ENCODE assay signal across 8 mouse cellular contexts in the genomic region with DNA sequence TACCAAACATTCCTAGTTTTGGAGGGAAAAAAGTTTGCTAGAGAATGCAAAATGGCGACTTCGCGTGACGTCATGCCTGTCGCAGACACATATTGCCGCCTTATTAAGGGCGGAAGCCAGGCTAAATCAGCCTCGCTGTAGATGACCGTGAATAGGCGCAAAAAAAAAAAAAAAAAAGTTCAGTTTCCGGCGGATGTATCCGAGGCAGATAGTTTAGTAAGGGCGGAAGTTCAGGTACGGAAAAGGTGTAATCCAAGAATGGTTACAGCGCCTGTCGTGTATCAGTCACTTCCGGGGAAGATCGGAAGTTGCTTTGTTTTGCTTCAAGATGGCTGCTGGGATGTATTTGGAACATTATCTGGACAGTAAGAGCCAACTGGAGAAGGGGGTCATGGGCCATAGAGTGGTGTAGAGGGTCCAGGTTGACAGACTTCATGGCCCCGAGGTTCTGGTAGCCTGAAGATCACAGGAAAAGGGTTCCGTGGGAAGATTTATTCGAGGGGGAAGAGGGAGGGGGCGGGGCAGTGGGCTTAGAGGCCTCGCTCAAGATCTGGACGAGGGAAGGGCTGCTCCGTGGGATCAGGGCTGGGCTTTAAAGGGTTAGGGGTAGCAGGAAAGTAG. TPM values are rescaled to one million over a fixed set of nuclear protein-coding genes. Genes with fewer than 3 reads are reported as not detected.
DNase-seq lines count a peak whose midpoint lies in the region; ATAC-seq and TF ChIP-seq lines count a peak whose summit lies in the region.

Gene Ing4, plus strand, starts transcription at position 228 of the 621 bp plus-strand sequence.

- H3K9ac ChIP-seq in hindbrain, postnatal 0 days (replicated peaks; ENCODE audit: low read length) = peak within 1 kb of the TSS; percentile 60

- H3K4me2 ChIP-seq in hindbrain, postnatal 0 days (ENCODE audit: low read depth, low read length) = peak within 1 kb of the TSS; percentile 90

- peak; percentile 98 for DNase-seq in ZHBTc4 (ENCODE audit: low read depth, low spot score)
- DNase-seq in gastrocnemius, adult 2 months = peak; percentile 93
- peak; percentile 99 for DNase-seq in hindbrain, postnatal 0 days (ENCODE audit: low spot score)
- peak; percentile 84 to 89 for DNase-seq in left cerebral cortex, adult 2 months (ENCODE audit: extremely low spot score in 1 of 2, low spot score in 2 of 2)
- peak; percentile 87 to 94 for DNase-seq in right cerebral cortex, adult 2 months (ENCODE audit: low spot score in 2 of 2)
- peak; percentile 94 for DNase-seq in urinary bladder, postnatal 14 days (ENCODE audit: low spot score)

- intact Hi-C loops in gastrocnemius, adult 2 months (cut with DNase I) = loop anchor here (1.0 to 5.0 kb wide), 3 partner anchors 31 to 327 kb away; partner anchors contain the start of genes Cops7a, Emg1 and Phb2
- intact Hi-C loops in left cerebral cortex, adult 2 months (cut with DNase I) = loop anchor here (1.0 to 2.0 kb wide), 3 partner anchors 30 to 327 kb away; partner anchors contain the start of genes Cops7a, Emg1, Phb2 and Zfp384

- 0 out of 2 replicates have a peak, but pooled peaks cover 5% of the 10 kb centered on the region for H3K4me1 ChIP-seq in hindbrain, postnatal 0 days (ENCODE audit: insufficient read depth, low read length)

- H3K36me3 ChIP-seq in hindbrain, postnatal 0 days (ENCODE audit: insufficient read depth, low read length) = peaks cover 32% of the 10 kb centered on the region

- peak within 1 kb of the TSS; percentile 88 for H3K4me3 ChIP-seq in gastrocnemius, adult 2 months
- H3K4me3 ChIP-seq in hindbrain, postnatal 0 days (ENCODE audit: low read length) = peak within 1 kb of the TSS; percentile 78
- H3K4me3 ChIP-seq in left cerebral cortex, adult 2 months = peak within 1 kb of the TSS; percentile 71

- WGBS in hindbrain, postnatal 0 days = under 1% methylated on average over 26 of the region's 26 CpGs

- H3K9me3 ChIP-seq in hindbrain, postnatal 0 days (ENCODE audit: low read length) = no peaks in the 10 kb centered on the region

- H3K27ac ChIP-seq in gastrocnemius, adult 2 months = peak within 1 kb of the TSS; percentile 88
- peak within 1 kb of the TSS; percentile 79 for H3K27ac ChIP-seq in hindbrain, postnatal 0 days
- peak within 1 kb of the TSS; percentile 66 for H3K27ac ChIP-seq in left cerebral cortex, adult 2 months

- TF ChIP-seq CTCF in gastrocnemius, adult 2 months (IDR thresholded peaks at IDR 0.05) = no peak
- no peak for TF ChIP-seq CTCF in hindbrain, postnatal 0 days (IDR thresholded peaks at IDR 0.05; ENCODE audit: low read depth)
- TF ChIP-seq CTCF in left cerebral cortex, adult 2 months (IDR thresholded peaks at IDR 0.05) = no peak

- peak; percentile 94 for ATAC-seq in common myeloid progenitor, adult 5-6 weeks (replicated peaks; ENCODE audit: low read depth, poor library complexity, severe bottlenecking)
- peak; percentile 98 for ATAC-seq in hindbrain, postnatal 0 days
- ATAC-seq in megakaryocyte, adult 5-6 weeks (ENCODE audit: poor library complexity, severe bottlenecking) = peak; percentile 90

- H3K27me3 ChIP-seq in hindbrain, postnatal 0 days (ENCODE audit: insufficient read depth, low read length) = no peaks in the 10 kb centered on the region

RNA-seq across cellular contexts. Expression of gene Ing4, which starts in this region (rescaled TPM):
- 52.8 and 69.9 TPM in 2 replicates for total RNA-seq in common myeloid progenitor, adult 5-6 weeks (2017)
- 10 to 100 TPM; 26.8 to 28.3 TPM for total RNA-seq in gastrocnemius, adult 2 months (2021)
- 60.7 and 78.3 TPM in 2 replicates for total RNA-seq in hindbrain, postnatal 0 days (2014; rRNA removed)
- polyA plus RNA-seq in hindbrain, postnatal 0 days (2015; fragmentation: Nextera tagmentation; extraction: Ambion mirVana) = 97.6 and 102 TPM in 2 replicates
- total RNA-seq in left cerebral cortex, adult 2 months (2021) = 10 to 100 TPM; 49.5 to 56.6 TPM
- total RNA-seq in megakaryocyte, adult 5-6 weeks (2015) = 33.0 and 35.7 TPM in 2 replicates
- total RNA-seq in megakaryocyte, adult 5-6 weeks (2017) = 63.3 and 63.9 TPM in 2 replicates

Comparison
In these comparisons a context has a peak if more than half of its experiments do, and no peak if none do; other contexts are left out.
1. Peak in every context shown above with its lines: DNase-seq, ATAC-seq, H3K4me3 ChIP-seq and H3K27ac ChIP-seq.